Mouse (Mus musculus) forebrain, embryonic 11.5 days (tissue): ENCODE data around the gene Ccnd2. TPM values are rescaled to one million over a fixed set of nuclear protein-coding genes. Genes with fewer than 3 reads are reported as not detected.

Source experiments
- ATAC-seq: fragments of 200-750 bp; cut with Nextera tagmentation; replicated peaks from 2 replicates; pipeline ENCODE4 v1.8.0; 2017; ENCODE audit warnings: moderate TSS enrichment; ENCODE audit not compliant: low FRiP score
- DNase-seq: peaks from one replicate; pipeline ENCODE4 v3.0.0-alpha.2; 2017; ENCODE audit warnings: low spot score
- H3K27ac ChIP-seq: fragments of 300-500 bp; sonication (generic); 2 replicates; pipeline ENCODE4 v1.5.1; 2014; ENCODE audit warnings: low read depth, low read length
- H3K27me3 ChIP-seq: fragments of 300-500 bp; sonication (generic); 2 replicates; pipeline ENCODE4 v1.6.1; 2014; ENCODE audit warnings: mild to moderate bottlenecking, low read length, mixed read lengths; ENCODE audit not compliant: control insufficient read depth, insufficient read depth
- H3K36me3 ChIP-seq: fragments of 300-500 bp; sonication (generic); 2 replicates; pipeline ENCODE4 v1.6.1; 2014; ENCODE audit warnings: mild to moderate bottlenecking, low read length, moderate library complexity, mixed read lengths; ENCODE audit not compliant: control insufficient read depth, insufficient read depth
- H3K4me1 ChIP-seq: fragments of 300-500 bp; sonication (generic); replicated peaks from 2 replicates; pipeline ENCODE4 v1.6.1; 2014; ENCODE audit warnings: low read length, mixed read lengths; ENCODE audit not compliant: control insufficient read depth, insufficient read depth
- H3K4me2 ChIP-seq: fragments of 300-500 bp; sonication (generic); 2 replicates; pipeline ENCODE4 v1.6.1; 2014; ENCODE audit warnings: low read depth, mild to moderate bottlenecking, low read length, moderate library complexity, mixed read lengths; ENCODE audit not compliant: severe bottlenecking
- H3K4me3 ChIP-seq: fragments of 300-500 bp; sonication (generic); 2 replicates; pipeline ENCODE4 v1.5.1; 2014; ENCODE audit warnings: low read depth, low read length
- H3K9ac ChIP-seq: fragments of 300-500 bp; sonication (generic); 2 replicates; pipeline ENCODE4 v1.6.1; 2014; ENCODE audit warnings: low read length
- H3K9me3 ChIP-seq: fragments of 300-500 bp; sonication (generic); 2 replicates; pipeline ENCODE4 v1.6.1; 2016; ENCODE audit warnings: low read length, mixed read lengths; ENCODE audit not compliant: control insufficient read depth
- WGBS: fragments of 180-500 bp; shearing (Covaris S2); extraction: QIAGEN DNeasy Blood & Tissue Kit; methylation state at CpG from one replicate; pipeline ENCODE4 v1.1.7; 2014; 5-methylcytosine and 5-hydroxymethylcytosine counted together
- polyA plus RNA-seq: library from polyadenylated mRNA; unstranded; fragments of >200 nt; fragmentation: Nextera tagmentation; extraction: Ambion mirVana; gene quantifications from 2 replicates; pipeline ENCODE4 v1.2.1, GENCODE M21; 2014

Ccnd2 gene
- polyA plus RNA-seq, 1 experiment from 2014 or later = 1,292 TPM

- Histone ChIP-seq H3K36me3 (no peaks in the 10 kb centered on the region; the same call in 1 of the 2 replicates), H3K27ac (no peak overlapping the region), H3K4me3 (no peak overlapping the region), H3K27me3 (no peaks in the 10 kb centered on the region; the same call in 1 of the 2 replicates), H3K9me3 (no peaks in the 10 kb centered on the region), H3K4me1 (peaks cover 9% of the 10 kb centered on the region; the same call in 1 of the 2 replicates), H3K4me2 (no peak overlapping the region), H3K9ac (no peak overlapping the region)
- ATAC-seq = no peak
- WGBS = 73% methylated on average over 13 of the region's 13 CpGs
- DNase-seq = no peak
Observed at GRCm38 (mm10) chr6:127130377-127130776, 21.6 kb downstream of the Ccnd2 start.

GRCm38 (mm10) chr6:127129659-127130058 is 22.3 kb downstream of the Ccnd2 start:
- Histone ChIP-seq H3K4me3 (no peak overlapping the region), H3K9me3 (no peaks in the 10 kb centered on the region), H3K36me3 (no peaks in the 10 kb centered on the region; the same call in 1 of the 2 replicates), H3K27ac (no peak overlapping the region), H3K9ac (no peak overlapping the region), H3K4me1 (peaks cover 9% of the 10 kb centered on the region; the same call in 1 of the 2 replicates), H3K4me2 (no peak overlapping the region), H3K27me3 (no peaks in the 10 kb centered on the region; the same call in 1 of the 2 replicates)
- ATAC-seq (no peak), DNase-seq (no peak)
- 96% methylated on average over 14 of the region's 14 CpGs for WGBS

- Histone ChIP-seq H3K27me3 (no peaks in the 10 kb centered on the region), H3K4me1 (no peaks in the 10 kb centered on the region), H3K9me3 (no peaks in the 10 kb centered on the region), H3K36me3 (no peaks in the 10 kb centered on the region; the same call in 1 of the 2 replicates), H3K4me3 (no peak overlapping the region), H3K9ac (no peak overlapping the region), H3K27ac (no peak overlapping the region), H3K4me2 (no peak overlapping the region)
- no peak for ATAC-seq
- DNase-seq = no peak
- WGBS = 92% methylated on average over 7 of the region's 7 CpGs
Observed at GRCm38 (mm10) chr6:127123506-127123905, 28.5 kb downstream of the Ccnd2 start.

GRCm38 (mm10) chr6:127122996-127123395 is 29.0 kb downstream of the Ccnd2 start:
- H3K9me3 ChIP-seq = no peaks in the 10 kb centered on the region
- H3K27me3 ChIP-seq = no peaks in the 10 kb centered on the region
- no peak overlapping the region for H3K4me2 ChIP-seq
- ATAC-seq (no peak), DNase-seq (no peak)
- H3K9ac ChIP-seq = no peak overlapping the region
- H3K4me1 ChIP-seq = no peaks in the 10 kb centered on the region
- no peaks in the 10 kb centered on the region; the same call in 1 of the 2 replicates for H3K36me3 ChIP-seq
- no peak overlapping the region for H3K27ac ChIP-seq
- WGBS = 85% methylated on average over 5 of the region's 5 CpGs
- no peak overlapping the region for H3K4me3 ChIP-seq

- Histone ChIP-seq H3K27me3 (no peaks in the 10 kb centered on the region), H3K4me3 (no peak overlapping the region), H3K9ac (no peak overlapping the region), H3K4me2 (no peak overlapping the region), H3K36me3 (no peaks in the 10 kb centered on the region), H3K9me3 (no peaks in the 10 kb centered on the region), H3K27ac (no peak overlapping the region), H3K4me1 (no peaks in the 10 kb centered on the region)
- ATAC-seq (no peak), DNase-seq (no peak)
- WGBS = 89% methylated on average over 4 of the region's 4 CpGs
Observed at GRCm38 (mm10) chr6:127122221-127122806, 29.7 kb downstream of the Ccnd2 start.

- no peak overlapping the region for H3K27ac ChIP-seq
Observed at GRCm38 (mm10) chr6:127114753-127115456, 37.1 kb downstream of the Ccnd2 start.

GRCm38 (mm10) chr6:127109402-127109930 is 42.5 kb downstream of the Ccnd2 start, which contains the start of gene Tigar:
Gene Tigar, minus strand, starts transcription at chr6:127109557.
- Histone ChIP-seq H3K4me1 (peaks cover 4% of the 10 kb centered on the region; the same call in 1 of the 2 replicates), H3K9me3 (no peaks in the 10 kb centered on the region), H3K36me3 (no peaks in the 10 kb centered on the region), H3K4me3 (peak within 1 kb of the TSS; percentile 61), H3K27me3 (no peaks in the 10 kb centered on the region), H3K27ac (no peak within 1 kb of the TSS), H3K4me2 (peak within 1 kb of the TSS; percentile 89), H3K9ac (peak within 1 kb of the TSS; percentile 66)
- DNase-seq (peak; percentile 96), ATAC-seq (peak; percentile 100)
- under 1% methylated on average over 37 of the region's 37 CpGs for WGBS

More at GRCm38 (mm10) chr6:127114753-127115456, 37.1 kb downstream of the Ccnd2 start:
- H3K4me3 ChIP-seq = no peak overlapping the region
- no peak overlapping the region for H3K4me2 ChIP-seq
- no peaks in the 10 kb centered on the region for H3K27me3 ChIP-seq
- H3K9ac ChIP-seq = no peak overlapping the region
- no peaks in the 10 kb centered on the region for H3K36me3 ChIP-seq
- DNase-seq (no peak), ATAC-seq (no peak)
- H3K9me3 ChIP-seq = no peaks in the 10 kb centered on the region
- H3K4me1 ChIP-seq = no peaks in the 10 kb centered on the region
- WGBS = 71% methylated on average over 23 of the region's 23 CpGs

GRCm38 (mm10) chr6:127108368-127109060 is 43.5 kb downstream of the Ccnd2 start:
- H3K4me2 ChIP-seq = peak overlapping the region; percentile 89
- H3K36me3 ChIP-seq = no peaks in the 10 kb centered on the region
- ATAC-seq = no peak
- H3K4me3 ChIP-seq = peak overlapping the region; percentile 61
- H3K4me1 ChIP-seq = peaks cover 4% of the 10 kb centered on the region; the same call in 1 of the 2 replicates
- no peak for DNase-seq
- H3K9ac ChIP-seq = peak overlapping the region; percentile 66
- H3K27ac ChIP-seq = no peak overlapping the region
- no peaks in the 10 kb centered on the region for H3K27me3 ChIP-seq
- no peaks in the 10 kb centered on the region for H3K9me3 ChIP-seq
- 45% methylated on average over 20 of the region's 20 CpGs for WGBS
